Comparison of ENCODE assay signal across 13 mouse cellular contexts in the genomic region with DNA sequence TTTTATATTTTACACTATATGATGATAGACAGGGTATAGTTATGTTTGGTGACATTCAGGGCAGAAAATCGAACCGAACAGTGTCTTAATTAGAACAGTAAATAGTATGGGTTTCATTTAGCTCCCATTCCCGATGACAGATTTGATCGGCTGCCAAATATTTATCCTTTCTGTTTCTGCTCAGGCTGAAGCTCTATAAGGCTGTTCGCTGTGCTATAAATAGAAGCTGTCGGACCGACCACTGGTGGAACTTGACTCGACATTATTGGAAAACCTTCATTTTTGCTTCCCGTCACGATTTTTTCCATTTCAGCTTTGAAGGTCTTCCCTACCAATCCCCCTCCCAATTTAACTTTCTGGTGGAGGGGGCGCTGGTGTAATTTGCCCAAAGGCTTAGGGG.
A peak's percentile ranks its signal among the peaks of the same experiment; 100 is the strongest.
DNase-seq lines count a peak whose midpoint lies in the region; ATAC-seq lines count a peak whose summit lies in the region.
"Had no signal": no experiment of that assay in that cellular context is flagged by ENCODE, and none has a peak within 500 bp of the region (broad histone marks: within the 10 kb centered on the region; RNA-seq: fewer than 3 reads in every experiment).

No protein-coding gene starts in this region.

- H3K4me1 ChIP-seq in heart, embryonic 12.5 days (replicated peaks) = peaks cover 32% of the 10 kb centered on the region
- peaks cover 14% of the 10 kb centered on the region for H3K4me1 ChIP-seq in lung, embryonic 15.5 days
- H3K4me1 ChIP-seq in embryonic facial prominence, embryonic 15.5 days = peaks cover 16% of the 10 kb centered on the region; the same call in 1 of the 2 replicates
- peaks cover 24% of the 10 kb centered on the region for H3K4me1 ChIP-seq in limb, embryonic 15.5 days

- no peak for DNase-seq in heart, postnatal 25 days (ENCODE audit: low spot score)
- no peak for DNase-seq in lung, postnatal 14 days
- no peak for DNase-seq in adrenal gland, adult 18-20 months (ENCODE audit: low spot score in 2 of 2)
- DNase-seq: adrenal gland, adult 8-10 months; gastrocnemius, postnatal 25 days; kidney, adult 2 months; right cerebral cortex, adult 18-20 months had no signal

- H3K4me3 ChIP-seq in heart, embryonic 12.5 days = 0 out of 2 replicates have a peak overlapping the region, but pooled peaks have one; percentile 15
- no peak overlapping the region for H3K4me3 ChIP-seq in lung, embryonic 15.5 days
- peak overlapping the region; percentile 10; the same call in 1 of the 2 replicates for H3K4me3 ChIP-seq in embryonic facial prominence, embryonic 15.5 days (replicated peaks)
- H3K4me3 ChIP-seq in limb, embryonic 15.5 days = peak overlapping the region; percentile 7; the same call in 1 of the 2 replicates
- H3K4me3 ChIP-seq: forebrain, embryonic 15.5 days had no signal

- H3K27me3 ChIP-seq in heart, embryonic 12.5 days (replicated peaks) = no peaks in the 10 kb centered on the region
- no peaks in the 10 kb centered on the region for H3K27me3 ChIP-seq in lung, embryonic 15.5 days
- H3K27me3 ChIP-seq in embryonic facial prominence, embryonic 15.5 days = peaks cover 5% of the 10 kb centered on the region; the same call in 1 of the 2 replicates
- no peaks in the 10 kb centered on the region for H3K27me3 ChIP-seq in limb, embryonic 15.5 days
- H3K27me3 ChIP-seq: forebrain, embryonic 15.5 days; Patski had no signal

- no peak for ATAC-seq in heart, embryonic 12.5 days (ENCODE audit: insufficient number of reproducible peaks, low FRiP score)
- no peak for ATAC-seq in lung, embryonic 15.5 days (ENCODE audit: borderline replicate concordance, extremely low read depth, low FRiP score, low TSS enrichment)
- ATAC-seq in embryonic facial prominence, embryonic 15.5 days (ENCODE audit: insufficient number of reproducible peaks, low FRiP score, low TSS enrichment, low read depth) = no peak
- ATAC-seq in limb, embryonic 15.5 days (ENCODE audit: insufficient number of reproducible peaks, low FRiP score, low TSS enrichment, low read depth) = no peak
- ATAC-seq: forebrain, embryonic 15.5 days; Patski had no signal

- H3K9ac ChIP-seq in heart, embryonic 12.5 days = no peak overlapping the region
- no peak overlapping the region for H3K9ac ChIP-seq in lung, embryonic 15.5 days
- no peak overlapping the region for H3K9ac ChIP-seq in embryonic facial prominence, embryonic 15.5 days
- H3K9ac ChIP-seq in limb, embryonic 15.5 days = no peak overlapping the region
- H3K9ac ChIP-seq: forebrain, embryonic 15.5 days had no signal

- peak overlapping the region; percentile 54 for H3K4me2 ChIP-seq in heart, embryonic 12.5 days
- peak overlapping the region; percentile 27 for H3K4me2 ChIP-seq in lung, embryonic 15.5 days
- H3K4me2 ChIP-seq in embryonic facial prominence, embryonic 15.5 days (replicated peaks) = peak overlapping the region; percentile 34
- H3K4me2 ChIP-seq in limb, embryonic 15.5 days = peak overlapping the region; percentile 29
- H3K4me2 ChIP-seq: forebrain, embryonic 15.5 days had no signal

- no peaks in the 10 kb centered on the region for H3K9me3 ChIP-seq in heart, embryonic 12.5 days (replicated peaks)
- H3K9me3 ChIP-seq in lung, embryonic 15.5 days = no peaks in the 10 kb centered on the region
- H3K9me3 ChIP-seq in embryonic facial prominence, embryonic 15.5 days (replicated peaks) = no peaks in the 10 kb centered on the region
- H3K9me3 ChIP-seq in limb, embryonic 15.5 days = no peaks in the 10 kb centered on the region
- H3K9me3 ChIP-seq: forebrain, embryonic 15.5 days had no signal

- 33% methylated on average over 11 of the region's 11 CpGs for WGBS in heart, embryonic 12.5 days
- 29% methylated on average over 11 of the region's 11 CpGs for WGBS in lung, embryonic 15.5 days
- WGBS in embryonic facial prominence, embryonic 15.5 days = 26% methylated on average over 11 of the region's 11 CpGs
- 28% methylated on average over 11 of the region's 11 CpGs for WGBS in limb, embryonic 15.5 days

- no peaks in the 10 kb centered on the region for H3K36me3 ChIP-seq in heart, embryonic 12.5 days
- no peaks in the 10 kb centered on the region for H3K36me3 ChIP-seq in lung, embryonic 15.5 days
- H3K36me3 ChIP-seq in embryonic facial prominence, embryonic 15.5 days = no peaks in the 10 kb centered on the region
- no peaks in the 10 kb centered on the region for H3K36me3 ChIP-seq in limb, embryonic 15.5 days
- H3K36me3 ChIP-seq: forebrain, embryonic 15.5 days had no signal

- H3K27ac ChIP-seq in heart, embryonic 12.5 days (ENCODE audit: poor library complexity, severe bottlenecking) = 0 out of 2 replicates have a peak overlapping the region, but pooled peaks have one; percentile 18
- H3K27ac ChIP-seq in lung, embryonic 15.5 days = no peak overlapping the region
- H3K27ac ChIP-seq in embryonic facial prominence, embryonic 15.5 days (replicated peaks) = no peak overlapping the region
- no peak overlapping the region for H3K27ac ChIP-seq in limb, embryonic 15.5 days
- H3K27ac ChIP-seq: forebrain, embryonic 15.5 days had no signal

- intact Hi-C loops in heart, postnatal 25 days (cut with DNase I) = no loop called here
